Mouse (Mus musculus): ENCODE measurements around the gene Zfp746. TPM values are rescaled to one million over a fixed set of nuclear protein-coding genes. Genes with fewer than 3 reads are reported as not detected.
"Not testable (repeated sequence)": the region's sequence is repeated elsewhere in the genome, so short reads cannot be mapped to it uniquely, and the experiment has no call there.

Gene Zfp746
- 7.7 and 16.9 TPM in 2 replicates for polyA plus RNA-seq (2012; rRNA removed)

DNA sequence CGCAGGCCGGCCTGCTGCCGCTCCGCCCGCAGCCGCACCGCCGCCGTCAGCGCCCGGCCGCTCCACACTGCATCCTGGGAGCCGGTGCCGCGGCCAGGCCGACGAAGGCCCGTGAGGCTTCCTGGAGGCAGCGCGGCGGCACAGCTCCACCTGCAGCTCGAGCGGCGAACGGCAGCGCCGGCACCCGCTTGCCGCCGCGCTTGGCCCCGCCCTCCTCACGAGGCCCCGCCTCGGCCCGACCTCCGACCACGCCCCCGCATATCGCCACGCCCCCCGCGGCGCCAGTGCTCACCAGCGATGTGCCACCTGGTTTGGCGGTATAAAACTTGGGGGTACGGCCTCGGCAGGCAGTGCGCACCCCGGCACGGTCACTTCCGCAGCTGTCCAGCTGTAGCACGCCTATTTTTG lies at the start of gene Zfp746:
Gene Zfp746, minus strand, starts transcription at position 123 of the 408 bp plus-strand sequence.
- H3K4me3 ChIP-seq (ENCODE audit: low read depth, low read length), result peak within 1 kb of the TSS; percentile 81
- peaks cover 9% of the 10 kb centered on the region; the same call in 1 of the 2 replicates for H3K4me1 ChIP-seq (ENCODE audit: control insufficient read depth, insufficient read depth, insufficient read length, low read length)
- under 1% methylated on average over 53 of the region's 53 CpGs for WGBS
- peak; percentile 50 for TF ChIP-seq CTCF (IDR thresholded peaks at IDR 0.05; ENCODE audit: extremely low read depth, insufficient read length, insufficient replicate concordance, low read depth, low read length)
- TF ChIP-seq POLR2A (IDR thresholded peaks at IDR 0.05; ENCODE audit: low read depth, low read length), result peak; percentile 87
- no peaks in the 10 kb centered on the region for H3K27me3 ChIP-seq (ENCODE audit: control insufficient read depth, insufficient read depth, low read length)
- peak within 1 kb of the TSS; percentile 74 for H3K27ac ChIP-seq (ENCODE audit: insufficient read depth, low read depth, low read length)
- H3K36me3 ChIP-seq (ENCODE audit: control insufficient read depth, insufficient read depth, low read length), result peaks cover 17% of the 10 kb centered on the region

DNA sequence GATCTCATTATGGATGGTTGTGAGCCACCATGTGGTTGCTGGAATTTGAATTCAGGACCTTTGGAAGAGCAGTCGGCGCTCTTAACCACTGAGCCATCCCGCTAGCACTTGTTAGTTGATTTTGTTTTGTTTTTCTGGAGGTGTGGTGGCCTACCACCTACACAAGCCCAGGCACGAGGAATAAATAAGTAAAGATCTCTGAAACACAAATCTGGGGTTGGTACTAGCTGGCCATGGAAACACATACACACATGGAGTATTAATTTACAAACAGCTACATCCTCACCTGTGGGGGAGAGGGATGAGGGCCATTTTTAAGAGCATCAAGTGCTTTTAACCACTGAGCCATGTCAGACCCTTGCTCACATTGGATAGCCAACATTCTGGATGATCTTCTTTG lies 34.7 kb upstream of the Zfp746 start:
- not testable (repeated sequence) for H3K27ac ChIP-seq (ENCODE audit: insufficient read depth, low read depth, low read length); H3K4me3 ChIP-seq (ENCODE audit: low read depth, low read length); H3K4me1 ChIP-seq (ENCODE audit: control insufficient read depth, insufficient read depth, insufficient read length, low read length); H3K27me3 ChIP-seq (ENCODE audit: control insufficient read depth, insufficient read depth, low read length); H3K36me3 ChIP-seq (ENCODE audit: control insufficient read depth, insufficient read depth, low read length)
- WGBS, result 83% methylated on average over 4 of the region's 4 CpGs

DNA sequence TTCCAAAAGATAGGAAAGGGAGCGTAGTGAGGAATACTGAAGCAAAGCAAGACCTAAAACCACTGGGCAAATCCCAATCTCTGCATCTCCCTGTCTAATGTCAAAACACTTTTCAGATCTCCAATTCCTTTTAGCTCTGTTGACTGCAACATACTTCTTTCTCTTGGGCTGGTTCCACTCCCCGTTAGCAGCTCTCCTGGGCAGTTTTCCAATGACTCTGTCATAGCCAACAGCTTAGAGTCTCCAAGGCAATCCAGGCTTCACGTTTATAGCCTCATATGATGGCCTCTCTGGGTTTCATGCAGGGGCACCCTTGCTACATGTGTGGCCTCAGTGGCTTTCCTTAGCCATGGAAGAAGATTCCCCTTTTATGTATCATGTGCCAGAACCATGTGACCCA lies 29.6 kb upstream of the Zfp746 start:
- no peaks in the 10 kb centered on the region for H3K36me3 ChIP-seq (ENCODE audit: control insufficient read depth, insufficient read depth, low read length)
- H3K4me3 ChIP-seq (ENCODE audit: low read depth, low read length), result no peak overlapping the region
- H3K4me1 ChIP-seq (ENCODE audit: control insufficient read depth, insufficient read depth, insufficient read length, low read length), result no peaks in the 10 kb centered on the region
- TF ChIP-seq POLR2A (IDR thresholded peaks at IDR 0.05; ENCODE audit: low read depth, low read length), result no peak
- TF ChIP-seq CTCF (IDR thresholded peaks at IDR 0.05; ENCODE audit: extremely low read depth, insufficient read length, insufficient replicate concordance, low read depth, low read length), result no peak
- no peaks in the 10 kb centered on the region for H3K27me3 ChIP-seq (ENCODE audit: control insufficient read depth, insufficient read depth, low read length)
- no peak overlapping the region for H3K27ac ChIP-seq (ENCODE audit: insufficient read depth, low read depth, low read length)
- 49% methylated on average over 3 of the region's 3 CpGs for WGBS

- no peak overlapping the region for H3K27ac ChIP-seq (ENCODE audit: insufficient read depth, low read depth, low read length)
- TF ChIP-seq POLR2A (IDR thresholded peaks at IDR 0.05; ENCODE audit: low read depth, low read length), result no peak
- no peak for TF ChIP-seq CTCF (IDR thresholded peaks at IDR 0.05; ENCODE audit: extremely low read depth, insufficient read length, insufficient replicate concordance, low read depth, low read length)
- no peaks in the 10 kb centered on the region for H3K27me3 ChIP-seq (ENCODE audit: control insufficient read depth, insufficient read depth, low read length)
- 41% methylated on average over 14 of the region's 14 CpGs for WGBS
- peaks cover 9% of the 10 kb centered on the region; the same call in 1 of the 2 replicates for H3K4me1 ChIP-seq (ENCODE audit: control insufficient read depth, insufficient read depth, insufficient read length, low read length)
- peak overlapping the region; percentile 60; the same call in 1 of the 2 replicates for H3K4me3 ChIP-seq (ENCODE audit: low read depth, low read length)
- peaks cover 12% of the 10 kb centered on the region for H3K36me3 ChIP-seq (ENCODE audit: control insufficient read depth, insufficient read depth, low read length)
Measured at GRCm38 (mm10) chr6:48086957-48087715, 743 bp upstream of the Zfp746 start.

DNA sequence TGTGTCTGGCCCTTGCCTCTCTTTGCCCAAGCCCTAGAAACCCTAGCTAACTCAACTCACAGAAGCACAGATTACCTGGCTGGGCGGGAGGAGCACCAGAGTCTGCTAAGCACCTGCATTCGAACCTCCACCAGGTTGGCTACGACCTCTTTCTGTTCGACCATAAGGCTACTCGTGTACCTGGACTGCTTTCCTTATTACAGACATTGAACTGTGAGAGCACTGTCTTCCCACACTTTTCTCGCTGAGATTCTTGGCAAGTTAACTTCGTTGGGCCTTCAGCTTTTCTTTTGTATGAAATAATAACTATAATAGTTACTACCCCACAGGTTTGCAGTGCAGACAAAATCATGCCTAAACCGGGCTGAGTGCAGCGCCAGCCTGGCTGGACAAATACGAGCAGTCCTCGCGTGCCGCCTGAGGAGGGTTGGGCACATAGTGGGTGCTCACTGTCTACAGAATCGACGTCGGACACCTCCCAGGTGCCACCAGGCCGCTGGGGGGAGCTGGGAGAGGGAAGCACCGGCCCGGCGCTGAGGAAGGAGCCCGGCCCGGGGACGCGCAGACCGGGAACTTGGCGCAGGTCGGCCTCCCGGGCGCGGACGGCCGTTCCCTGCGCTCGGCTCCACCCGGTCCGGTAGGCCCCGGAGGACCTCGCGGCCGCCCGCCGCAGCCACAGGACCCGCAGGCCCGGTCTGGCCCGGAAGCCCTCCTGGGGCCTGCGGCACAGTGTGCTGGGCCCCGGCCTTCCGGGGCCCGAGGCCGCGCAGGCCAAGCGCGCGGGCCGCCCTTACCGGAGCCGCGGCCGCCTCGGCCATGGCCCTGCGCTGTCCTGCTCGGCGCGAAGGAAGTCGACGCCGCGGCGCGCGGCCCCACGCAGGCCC lies 630 bp downstream of the Zfp746 start:
- TF ChIP-seq POLR2A (IDR thresholded peaks at IDR 0.05; ENCODE audit: low read depth, low read length) (peak; percentile 51; the same call in 1 of the 2 replicates), CTCF (IDR thresholded peaks at IDR 0.05; ENCODE audit: extremely low read depth, insufficient read length, insufficient replicate concordance, low read depth, low read length) (no peak)
- peak overlapping the region; percentile 81 for H3K4me3 ChIP-seq (ENCODE audit: low read depth, low read length)
- peaks cover 9% of the 10 kb centered on the region; the same call in 1 of the 2 replicates for H3K4me1 ChIP-seq (ENCODE audit: control insufficient read depth, insufficient read depth, insufficient read length, low read length)
- peak overlapping the region; percentile 74 for H3K27ac ChIP-seq (ENCODE audit: insufficient read depth, low read depth, low read length)
- no peaks in the 10 kb centered on the region for H3K27me3 ChIP-seq (ENCODE audit: control insufficient read depth, insufficient read depth, low read length)
- peaks cover 24% of the 10 kb centered on the region for H3K36me3 ChIP-seq (ENCODE audit: control insufficient read depth, insufficient read depth, low read length)
- WGBS, result 2% methylated on average over 72 of the region's 72 CpGs

DNA sequence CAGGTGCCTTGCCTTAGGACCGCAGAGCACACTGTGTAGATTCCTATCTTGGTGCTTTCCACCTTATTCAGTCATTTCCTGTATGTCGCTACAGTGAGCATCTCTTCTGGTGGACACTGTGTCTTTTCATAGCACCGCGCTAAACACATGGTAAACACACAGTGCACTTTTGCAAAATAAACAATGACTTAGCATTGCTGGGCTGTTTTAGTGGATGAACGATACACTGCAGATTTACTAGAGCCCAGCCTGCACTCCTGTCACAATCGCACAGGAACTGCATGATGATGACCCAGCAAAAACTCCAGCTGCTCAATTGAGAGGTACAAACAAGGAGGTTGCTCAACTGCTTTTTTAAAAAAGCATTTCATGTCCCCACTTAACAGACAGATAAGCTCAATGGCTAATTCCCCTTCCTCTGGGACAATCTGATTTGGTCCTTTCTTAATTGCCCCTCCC lies 2.6 kb downstream of the Zfp746 start:
- no peak overlapping the region for H3K4me3 ChIP-seq (ENCODE audit: low read depth, low read length)
- H3K36me3 ChIP-seq (ENCODE audit: control insufficient read depth, insufficient read depth, low read length), result peaks cover 37% of the 10 kb centered on the region
- TF ChIP-seq CTCF (IDR thresholded peaks at IDR 0.05; ENCODE audit: extremely low read depth, insufficient read length, insufficient replicate concordance, low read depth, low read length), result no peak
- no peak for TF ChIP-seq POLR2A (IDR thresholded peaks at IDR 0.05; ENCODE audit: low read depth, low read length)
- no peak overlapping the region for H3K27ac ChIP-seq (ENCODE audit: insufficient read depth, low read depth, low read length)
- 75% methylated on average over 6 of the region's 6 CpGs for WGBS
- H3K4me1 ChIP-seq (ENCODE audit: control insufficient read depth, insufficient read depth, insufficient read length, low read length), result peaks cover 11% of the 10 kb centered on the region; the same call in 1 of the 2 replicates
- H3K27me3 ChIP-seq (ENCODE audit: control insufficient read depth, insufficient read depth, low read length), result no peaks in the 10 kb centered on the region

DNA sequence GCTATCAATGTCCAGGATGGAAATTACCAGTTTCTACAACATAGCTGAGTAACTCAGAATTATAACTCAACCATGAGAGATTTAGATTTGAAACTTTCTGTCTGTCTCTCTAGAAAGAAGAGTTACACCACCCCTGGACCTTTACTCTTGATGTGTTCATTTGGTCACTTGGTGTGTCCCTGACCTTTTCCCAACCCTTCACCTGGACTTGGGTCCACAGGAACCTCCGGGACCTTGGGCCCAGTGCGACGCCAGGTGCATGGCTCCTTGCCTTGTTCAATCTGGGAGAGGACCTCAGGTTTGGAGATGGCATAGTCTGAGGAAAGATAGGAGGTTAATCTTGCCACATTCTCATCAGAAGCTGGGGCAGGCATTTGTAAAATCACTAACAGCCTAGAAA lies 4.4 kb downstream of the Zfp746 start:
- peaks cover 14% of the 10 kb centered on the region; the same call in 1 of the 2 replicates for H3K4me1 ChIP-seq (ENCODE audit: control insufficient read depth, insufficient read depth, insufficient read length, low read length)
- H3K36me3 ChIP-seq (ENCODE audit: control insufficient read depth, insufficient read depth, low read length), result peaks cover 50% of the 10 kb centered on the region
- no peaks in the 10 kb centered on the region for H3K27me3 ChIP-seq (ENCODE audit: control insufficient read depth, insufficient read depth, low read length)
- H3K27ac ChIP-seq (ENCODE audit: insufficient read depth, low read depth, low read length), result no peak overlapping the region
- H3K4me3 ChIP-seq (ENCODE audit: low read depth, low read length), result no peak overlapping the region
- TF ChIP-seq POLR2A (IDR thresholded peaks at IDR 0.05; ENCODE audit: low read depth, low read length) (no peak), CTCF (IDR thresholded peaks at IDR 0.05; ENCODE audit: extremely low read depth, insufficient read length, insufficient replicate concordance, low read depth, low read length) (no peak)
- 97% methylated on average over 3 of the region's 3 CpGs for WGBS
